Mouse (Mus musculus): ENCODE data around the gene Akirin1. TPM values are rescaled to one million over a fixed set of nuclear protein-coding genes. Genes with fewer than 3 reads are reported as not detected.
A peak's percentile ranks its signal among the peaks of the same experiment; 100 is the strongest.

The Akirin1 gene
- total RNA-seq, 2 experiments from 2014 or later = 20.9 to 23.0 TPM

- no peak for DNase-seq
These were observed 31.7 kb downstream of the Akirin1 start for GRCm38 (mm10) chr4:123718434-123718780.

GRCm38 (mm10) chr4:123717574-123718433 is 32.3 kb downstream of the Akirin1 start, which contains the start of gene Ndufs5:
Gene Ndufs5 (minus strand): TSS chr4:123718202.
- peak; percentile 97 for DNase-seq

- no peak for DNase-seq
These were observed 37.7 kb downstream of the Akirin1 start for GRCm38 (mm10) chr4:123712431-123712830.

- no peak for DNase-seq
These were observed 42.8 kb downstream of the Akirin1 start for GRCm38 (mm10) chr4:123707340-123707739.

- DNase-seq = no peak
These were observed 44.8 kb downstream of the Akirin1 start for GRCm38 (mm10) chr4:123705340-123705739.

GRCm38 (mm10) chr4:123693384-123693783 is 56.8 kb downstream of the Akirin1 start:
- DNase-seq = no peak

- no peak for DNase-seq
These were observed 58.1 kb downstream of the Akirin1 start for GRCm38 (mm10) chr4:123692071-123692470.

GRCm38 (mm10) chr4:123690311-123690710 is 59.8 kb downstream of the Akirin1 start:
- DNase-seq = no peak

GRCm38 (mm10) chr4:123687025-123687781 is 62.9 kb downstream of the Akirin1 start:
- peak; percentile 47 for DNase-seq

- peak; percentile 33 for DNase-seq
These were observed 63.6 kb downstream of the Akirin1 start for GRCm38 (mm10) chr4:123686368-123687024.

GRCm38 (mm10) chr4:123685506-123686242 is 64.5 kb downstream of the Akirin1 start:
- DNase-seq = peak; percentile 32

- DNase-seq = no peak
These were observed 65.1 kb downstream of the Akirin1 start for GRCm38 (mm10) chr4:123685046-123685445.

Other genes with a start within 250 kb of the Akirin1 start
- 100 to 1,000 TPM; 108 to 144 TPM for gene Macf1, start 66.0 kb downstream of the Akirin1 start, total RNA-seq (2021)
- 100 to 1,000 TPM; 227 to 266 TPM for gene Ndufs5, start 32.1 kb downstream of the Akirin1 start, total RNA-seq (2021)
- 1 to 10 TPM in 1 of 2 experiments, not detected in 1; 1.5 TPM for gene Rhbdl2, start 37.5 kb upstream of the Akirin1 start, total RNA-seq (2021)
- gene 4933427I04Rik, start 109.3 kb upstream of the Akirin1 start, total RNA-seq (2021) = not detected
- gene Mycbp, start 154.5 kb upstream of the Akirin1 start, total RNA-seq (2021) = 10 to 100 TPM; 17.8 to 22.4 TPM
- 10 to 100 TPM; 28.8 to 34.0 TPM for gene Rragc, start 167.1 kb upstream of the Akirin1 start, total RNA-seq (2021)
- not detected for gene 4930535I16Rik, start 167.7 kb upstream of the Akirin1 start, total RNA-seq (2021)